Mouse (Mus musculus) thymus, postnatal 25 days (tissue): ENCODE data around the gene 2310030G06Rik.
A peak's percentile ranks its signal among the peaks of the same experiment; 100 is the strongest.

ENCODE experiments used
- DNase-seq: peaks from one replicate; pipeline ENCODE4 v3.0.0; 2022

Gene 2310030G06Rik

GRCm38 (mm10) chr9:50698418-50699409 is 47.6 kb downstream of the 2310030G06Rik start:
- DNase-seq, result peak; percentile 29

GRCm38 (mm10) chr9:50697706-50698041 is 48.7 kb downstream of the 2310030G06Rik start:
- DNase-seq, result peak; percentile 43

- DNase-seq, result no peak
Measured at GRCm38 (mm10) chr9:50696851-50697705, 49.3 kb downstream of the 2310030G06Rik start.

- DNase-seq, result no peak
Measured at GRCm38 (mm10) chr9:50695153-50695552, 51.2 kb downstream of the 2310030G06Rik start.

GRCm38 (mm10) chr9:50693631-50694030 is 52.7 kb downstream of the 2310030G06Rik start:
- DNase-seq, result peak; percentile 60

- DNase-seq, result no peak
Measured at GRCm38 (mm10) chr9:50692626-50693580, 53.4 kb downstream of the 2310030G06Rik start.
